Mouse (Mus musculus) cerebral cortex, adult 2 months (tissue): ENCODE results near the gene Nfic.

Experiments
- WGBS: fragments of 180-500 bp; shearing (Covaris S2); methylation state at CpG from one replicate; pipeline ENCODE4 v1.1.7; 2018; 5-methylcytosine and 5-hydroxymethylcytosine counted together

Gene Nfic

GRCm38 (mm10) chr10:81383802-81384604, 71.4 kb downstream of the Nfic start, which contains the start of the genes Dohh and Gm48551:
Gene Dohh (plus strand): TSS chr10:81384428.
Gene Gm48551 (plus strand): TSS chr10:81384466.
- 7% methylated on average over 53 of the region's 54 CpGs for WGBS

DNA sequence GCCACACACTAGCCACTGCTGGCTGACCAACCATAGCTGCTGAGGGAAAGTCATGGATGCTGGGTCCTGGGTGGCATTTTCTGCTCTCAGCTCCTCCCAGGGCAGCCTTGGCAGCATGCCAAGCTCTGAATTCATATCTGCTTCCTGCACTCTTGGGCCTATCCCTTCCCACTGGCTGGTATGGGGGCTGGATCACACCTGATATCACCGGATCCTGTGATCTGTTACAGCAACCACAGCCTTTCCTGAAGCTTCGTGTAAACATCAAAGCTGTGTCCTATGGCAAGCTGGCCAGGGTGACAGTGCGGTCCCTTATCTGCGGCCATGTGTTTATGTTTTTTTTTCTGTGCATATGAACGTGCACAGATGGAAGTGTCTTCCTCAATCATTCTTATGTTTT, 73.4 kb downstream of the Nfic start:
- 73% methylated on average over 5 of the region's 5 CpGs for WGBS

DNA sequence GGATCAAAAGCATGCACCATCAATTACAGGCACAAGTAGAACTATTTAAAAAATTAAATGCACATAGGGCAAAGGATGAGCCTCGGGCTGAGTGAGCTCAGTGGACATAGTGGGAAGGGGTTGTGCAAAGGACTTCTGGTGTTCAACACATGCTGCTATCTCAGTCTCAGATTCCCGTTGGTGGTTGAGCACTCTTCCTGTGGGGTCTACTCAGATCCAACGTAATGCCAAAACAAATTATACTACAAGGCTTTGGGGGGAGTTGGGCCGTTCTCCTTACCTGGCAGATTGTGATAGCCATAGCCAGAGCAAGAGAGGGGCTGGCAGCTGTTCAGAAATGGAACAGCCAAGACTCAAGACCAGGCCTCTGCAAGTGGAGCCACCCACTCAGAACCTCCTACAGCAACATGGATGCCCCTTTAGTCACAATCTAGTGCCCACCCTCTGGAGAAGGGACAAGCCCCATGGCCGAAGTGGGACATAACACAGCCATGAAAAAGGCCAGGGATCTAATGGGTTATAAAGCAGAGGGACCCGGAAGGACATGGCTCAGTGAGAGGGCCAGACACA, 75.5 kb downstream of the Nfic start:
- WGBS = 89% methylated on average over 6 of the region's 6 CpGs

DNA sequence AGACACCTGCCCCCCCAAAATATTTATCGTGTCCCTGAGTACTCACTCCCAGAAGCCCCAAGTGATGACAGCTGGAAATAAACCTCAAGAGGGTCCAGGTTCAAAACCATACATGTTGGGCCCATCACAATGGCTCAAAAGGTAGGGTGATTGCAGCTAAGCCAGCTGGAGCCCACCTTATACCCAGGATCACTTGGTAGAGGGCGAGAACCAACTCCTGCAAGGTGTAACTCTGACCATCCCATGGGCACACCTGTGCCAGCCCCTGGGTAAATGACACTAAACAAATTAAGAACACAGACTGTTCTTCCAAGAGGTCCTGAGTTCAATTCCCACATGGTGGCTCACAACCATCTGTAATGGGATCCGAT, 76.3 kb downstream of the Nfic start:
- 58% methylated on average over 3 of the region's 3 CpGs for WGBS

DNA sequence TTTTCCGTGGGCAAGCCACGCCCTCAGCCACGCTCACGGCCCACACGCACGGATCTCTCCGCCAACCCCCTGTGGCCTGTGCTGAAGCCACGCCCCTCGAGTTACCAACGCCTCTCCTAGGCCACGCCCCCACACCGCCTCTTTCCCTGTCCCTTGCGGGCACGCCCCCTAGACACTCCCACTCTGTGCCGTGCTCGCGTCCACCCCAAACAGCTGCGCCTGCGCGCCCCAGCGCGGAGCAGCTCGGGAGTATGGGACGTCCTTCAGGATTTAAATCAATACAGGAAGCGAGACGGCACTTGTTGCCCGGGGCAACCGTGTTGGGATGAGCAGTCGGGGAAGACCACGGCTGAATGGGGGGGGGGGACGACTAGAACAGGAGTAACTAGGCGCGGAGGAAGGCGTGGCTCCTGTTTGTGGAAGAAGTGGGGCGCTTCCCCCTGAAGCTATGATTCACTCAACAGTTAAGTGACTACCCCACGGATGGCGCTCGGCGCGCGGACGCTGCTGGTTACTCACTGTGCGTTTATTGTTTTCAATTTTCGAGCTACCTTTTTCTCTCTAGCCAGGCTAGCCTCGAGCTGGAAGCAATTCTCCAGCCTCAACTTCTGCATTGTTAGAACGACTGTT, 76.8 kb downstream of the Nfic start:
- 1% methylated on average over 46 of the region's 46 CpGs for WGBS

- 1% methylated on average over 58 of the region's 59 CpGs for WGBS
These were observed 77.5 kb downstream of the Nfic start, which contains the start of gene Fzr1 for GRCm38 (mm10) chr10:81377793-81378552. Gene Fzr1 (minus strand): TSS chr10:81378516.

DNA sequence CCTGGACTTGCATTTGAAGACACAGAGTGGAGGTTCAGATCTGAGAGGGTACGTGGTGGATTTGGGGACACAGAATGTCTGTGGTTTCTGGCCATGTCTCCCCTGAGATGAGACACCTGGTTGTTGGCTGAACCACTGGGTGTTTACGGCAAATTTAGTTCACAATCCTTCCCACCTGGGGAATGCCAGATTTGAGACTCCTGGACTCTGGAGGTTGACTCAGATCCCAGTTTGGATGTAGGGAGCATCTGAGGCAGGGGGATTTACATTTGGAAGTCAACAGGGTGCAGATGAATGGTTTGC, 78.1 kb downstream of the Nfic start:
- WGBS = 36% methylated on average over 2 of the region's 2 CpGs

DNA sequence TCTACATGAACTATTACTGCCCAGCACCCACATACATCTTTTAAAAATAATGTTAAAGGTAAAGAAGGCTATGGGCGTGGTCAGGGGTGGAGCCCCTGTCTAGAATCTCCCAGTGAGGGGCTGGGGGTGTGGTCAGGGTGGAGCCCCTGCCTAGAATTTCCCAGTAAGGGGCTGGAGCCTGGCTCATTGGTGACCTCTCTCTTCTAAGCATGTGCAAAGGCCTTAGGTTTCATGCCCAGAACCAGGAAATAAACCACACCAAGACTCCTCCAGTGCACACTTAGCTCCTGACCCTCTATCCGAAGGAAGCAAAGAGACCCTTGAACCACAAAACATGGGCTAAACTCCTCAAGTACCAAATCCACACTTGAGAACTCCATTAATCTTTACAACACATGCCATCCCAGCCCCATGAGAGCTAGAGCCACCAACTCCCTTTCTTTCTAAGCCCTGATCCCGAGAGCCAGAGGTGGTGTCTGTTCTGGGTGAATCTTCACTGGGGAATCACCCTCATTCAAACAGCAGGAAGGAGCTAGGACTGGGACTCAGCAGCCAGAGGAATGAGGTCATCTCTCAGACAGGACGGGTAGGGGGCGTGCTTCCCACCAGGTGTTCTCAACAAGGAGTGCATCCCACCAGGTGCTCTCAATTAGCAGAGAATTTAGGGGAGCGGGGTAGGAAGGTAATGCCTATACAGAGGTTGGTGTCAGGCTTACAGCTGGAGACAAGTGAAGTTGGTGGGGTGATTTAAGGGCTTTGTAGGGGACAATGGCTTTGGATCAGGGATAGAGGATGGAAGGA, 78.7 kb downstream of the Nfic start:
- WGBS = 39% methylated on average over 6 of the region's 6 CpGs

DNA sequence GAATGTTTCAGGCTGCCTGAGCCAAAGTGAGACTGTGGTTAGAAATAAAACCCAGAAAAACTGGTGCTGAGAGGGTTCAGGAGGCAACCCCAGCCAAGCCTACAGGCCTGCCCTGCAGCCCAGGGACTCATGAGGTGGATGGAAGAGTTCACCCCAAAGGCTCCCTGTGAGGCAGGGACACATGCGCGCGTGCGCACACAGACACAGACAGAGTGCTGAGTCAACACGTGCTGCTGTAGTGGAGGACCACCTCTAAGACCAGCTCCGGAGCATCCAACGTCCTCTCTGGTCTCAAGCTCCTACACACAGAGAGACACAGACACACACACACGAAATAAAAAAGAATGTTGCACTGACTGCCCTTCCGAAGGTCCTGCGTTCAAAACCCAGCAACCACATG, 80.1 kb downstream of the Nfic start:
- WGBS = 92% methylated on average over 10 of the region's 10 CpGs

DNA sequence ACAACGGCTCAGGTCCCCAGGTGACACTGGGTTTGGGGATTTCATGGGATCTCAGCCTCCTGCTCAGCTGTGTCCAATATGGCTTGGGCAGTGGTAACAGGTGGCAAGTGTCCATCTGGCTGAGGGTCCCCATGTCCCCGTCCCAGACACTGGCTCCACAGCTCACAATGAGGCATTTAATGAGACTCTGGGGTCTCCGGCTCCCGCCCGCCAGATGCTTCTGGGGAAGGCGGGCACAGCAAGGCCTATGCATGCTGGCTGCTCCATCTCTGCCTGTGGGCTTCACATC, 88.3 kb downstream of the Nfic start:
- 76% methylated on average over 6 of the region's 6 CpGs for WGBS

DNA sequence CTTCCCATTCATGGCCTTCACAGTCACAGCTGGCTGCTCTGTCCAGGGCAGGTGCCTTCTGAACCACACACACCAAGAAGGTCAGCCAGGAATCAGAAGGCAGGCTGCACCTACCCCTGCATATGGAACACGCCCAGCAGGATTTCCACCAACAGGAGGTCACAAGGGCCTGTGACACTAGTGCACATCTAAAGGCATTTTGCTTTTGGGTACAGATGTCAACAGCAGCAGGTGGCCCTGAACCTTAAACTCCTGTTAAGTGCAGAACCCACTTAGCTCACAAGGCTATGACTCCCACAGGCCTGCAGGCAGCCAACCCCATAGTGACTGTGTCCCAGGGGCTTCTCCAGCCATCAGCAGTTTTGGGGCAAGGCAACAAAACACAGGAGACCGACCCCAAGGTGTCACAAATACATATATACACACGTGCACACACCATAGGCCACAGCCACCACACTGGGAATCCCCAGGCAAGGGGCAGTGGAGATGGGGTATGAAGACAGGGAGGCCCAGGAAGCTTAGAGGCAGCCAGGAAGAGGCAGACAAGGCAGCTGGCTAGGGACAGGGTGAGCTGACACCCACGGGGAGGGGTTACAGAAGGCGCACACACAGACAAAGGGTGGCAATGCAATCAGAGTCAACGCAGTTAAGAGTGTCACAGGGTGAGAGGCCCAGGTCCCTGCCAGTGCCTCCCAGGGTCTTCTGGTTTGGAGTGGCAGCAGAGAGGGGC, 88.8 kb downstream of the Nfic start:
- 59% methylated on average over 6 of the region's 6 CpGs for WGBS

- 30% methylated on average over 12 of the region's 12 CpGs for WGBS
These were observed 89.6 kb downstream of the Nfic start, which contains the start of gene 4930404N11Rik for GRCm38 (mm10) chr10:81365672-81366476. Gene 4930404N11Rik (minus strand): TSS chr10:81365816.

- WGBS = 42% methylated on average over 4 of the region's 4 CpGs
These were observed 90.4 kb downstream of the Nfic start for GRCm38 (mm10) chr10:81365073-81365472.

GRCm38 (mm10) chr10:81364666-81365065, 90.8 kb downstream of the Nfic start:
- 26% methylated on average over 28 of the region's 28 CpGs for WGBS

GRCm38 (mm10) chr10:81363436-81364346, 91.7 kb downstream of the Nfic start:
- 51% methylated on average over 54 of the region's 54 CpGs for WGBS

DNA sequence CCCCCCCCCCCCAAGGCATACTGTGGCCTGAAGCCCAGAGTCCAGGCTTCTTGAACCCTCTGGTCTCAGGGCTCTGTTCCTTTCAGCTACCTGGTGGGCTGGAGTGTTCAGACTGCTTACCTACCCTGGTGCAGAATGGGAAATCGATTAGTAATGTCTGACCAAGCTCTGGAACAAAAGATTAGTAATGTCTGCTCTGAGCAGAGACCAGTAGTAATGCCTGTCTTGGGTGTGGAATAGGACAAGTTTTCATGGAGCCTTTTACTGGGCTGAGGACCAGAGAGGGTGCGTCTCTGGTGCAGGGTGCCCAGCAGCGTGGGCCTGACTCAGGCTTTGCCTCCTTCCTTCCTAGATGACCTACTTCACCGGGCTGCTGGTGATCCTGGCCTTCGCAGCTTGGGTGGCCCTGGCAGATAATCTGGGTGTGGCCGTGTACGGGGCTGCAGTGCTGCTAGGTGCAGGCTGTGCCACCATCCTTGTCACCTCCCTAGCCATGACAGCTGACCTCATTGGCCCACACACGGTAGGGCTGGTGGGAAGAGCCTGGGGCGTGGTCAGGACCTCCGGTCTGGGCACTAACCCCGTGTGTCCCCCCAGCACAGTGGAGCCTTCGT, 93.0 kb downstream of the Nfic start:
- WGBS = 84% methylated on average over 12 of the region's 12 CpGs

DNA sequence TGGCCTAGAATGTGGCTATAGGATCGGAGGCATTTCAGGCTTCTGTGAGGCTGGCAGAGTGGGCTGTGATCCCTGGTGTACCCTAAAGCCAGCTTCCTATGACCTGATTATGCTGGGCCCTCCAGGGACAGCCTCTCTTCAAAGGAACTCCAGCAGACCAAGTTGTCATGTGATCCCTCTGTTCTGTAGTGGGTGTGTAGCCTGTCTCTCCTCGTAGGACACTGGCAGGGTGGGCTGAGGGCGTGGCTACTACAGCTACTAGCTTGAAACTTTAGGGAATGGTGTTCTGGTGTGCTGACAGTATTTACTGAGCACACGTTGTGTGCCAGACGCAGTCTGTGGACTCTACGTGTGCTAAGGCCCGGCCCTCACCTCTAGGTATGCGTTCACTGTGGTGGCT, 94.7 kb downstream of the Nfic start:
- 73% methylated on average over 8 of the region's 8 CpGs for WGBS

GRCm38 (mm10) chr10:81358841-81359240, 96.6 kb downstream of the Nfic start:
- WGBS = 89% methylated on average over 1 of the region's 1 CpGs

GRCm38 (mm10) chr10:81358209-81358608, 97.2 kb downstream of the Nfic start:
- WGBS = 38% methylated on average over 4 of the region's 4 CpGs
